Mouse (Mus musculus) spleen, postnatal 14 days (tissue): Measurements from ENCODE around the gene Cd53.

Source experiments
- DNase-seq, 2 experiments: peaks; one replicate each; pipeline ENCODE4 v3.0.0; 2021 to 2022; ENCODE audit warnings: low spot score in 2 of 2

Gene Cd53

DNA sequence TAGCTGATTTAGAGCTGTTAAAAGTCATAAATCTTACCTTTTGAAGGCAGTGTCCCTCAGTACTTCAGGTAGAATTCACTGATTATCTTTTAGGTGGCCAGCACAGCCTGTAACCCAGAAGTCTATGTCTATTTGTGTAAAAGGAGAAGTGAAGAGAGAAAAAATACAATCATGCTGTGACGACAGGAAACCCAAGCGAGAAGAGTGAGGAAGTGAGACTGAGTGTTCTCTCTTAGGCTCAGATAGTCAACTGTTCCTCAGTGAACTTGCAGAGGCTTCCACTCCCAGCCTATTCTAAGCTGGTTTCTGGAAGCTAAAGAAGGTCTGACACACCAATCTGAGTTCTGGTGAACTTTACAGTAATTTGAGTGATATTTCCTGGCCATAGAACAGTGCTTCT lies at the start of gene Cd53:
Gene Cd53, minus strand, starts transcription at position 220 of the 400 bp plus-strand sequence.
- DNase-seq = peak in 1 of 2 experiments; percentile 16

- no peak for DNase-seq
Observed at GRCm38 (mm10) chr3:106832107-106832506, 42.2 kb upstream of the Cd53 start.

DNA sequence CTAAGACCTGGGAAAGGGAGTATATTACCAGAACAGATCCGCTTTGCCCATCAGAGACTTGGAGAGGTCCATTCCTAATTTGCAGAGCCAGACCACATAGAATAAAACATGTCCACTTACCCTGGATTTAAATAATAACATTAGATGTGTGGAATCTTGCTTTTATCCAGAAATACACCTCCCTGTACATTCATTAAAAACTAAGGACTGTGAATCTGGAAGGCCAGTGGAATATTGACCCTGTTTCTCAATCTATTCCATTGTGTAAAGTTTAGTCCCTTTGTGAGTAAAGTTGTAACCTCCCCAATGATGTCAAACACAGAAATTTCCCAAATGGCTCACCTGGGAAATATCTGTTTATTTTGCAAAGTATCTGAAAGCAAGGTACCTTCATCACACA lies 36.2 kb upstream of the Cd53 start, which contains the start of gene Olfr266:
Gene Olfr266, minus strand, starts transcription at position 101 of the 400 bp plus-strand sequence.
- DNase-seq = no peak

GRCm38 (mm10) chr3:106817676-106818075 lies 27.7 kb upstream of the Cd53 start:
- no peak for DNase-seq

GRCm38 (mm10) chr3:106808972-106809695 lies 19.2 kb upstream of the Cd53 start:
- DNase-seq = no peak

DNA sequence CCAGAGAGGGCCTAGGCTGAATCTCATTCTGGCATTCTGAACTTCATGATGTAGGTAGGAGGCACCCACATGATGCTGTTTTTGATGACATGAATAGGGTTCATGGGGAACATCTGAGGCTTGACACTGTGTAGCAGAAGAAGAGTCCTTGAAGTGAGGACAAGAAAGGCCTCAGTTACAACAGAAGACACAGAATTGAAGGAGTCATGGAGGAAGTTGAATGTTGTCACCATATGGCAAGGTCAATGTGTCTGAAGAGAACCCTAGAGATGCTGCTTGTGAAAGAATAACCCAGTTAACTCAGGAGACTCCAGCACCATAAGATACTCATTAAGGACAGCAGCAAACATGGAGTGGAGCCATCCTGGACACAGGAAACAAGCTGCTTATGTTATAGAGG lies 8.1 kb upstream of the Cd53 start:
- no peak for DNase-seq

DNA sequence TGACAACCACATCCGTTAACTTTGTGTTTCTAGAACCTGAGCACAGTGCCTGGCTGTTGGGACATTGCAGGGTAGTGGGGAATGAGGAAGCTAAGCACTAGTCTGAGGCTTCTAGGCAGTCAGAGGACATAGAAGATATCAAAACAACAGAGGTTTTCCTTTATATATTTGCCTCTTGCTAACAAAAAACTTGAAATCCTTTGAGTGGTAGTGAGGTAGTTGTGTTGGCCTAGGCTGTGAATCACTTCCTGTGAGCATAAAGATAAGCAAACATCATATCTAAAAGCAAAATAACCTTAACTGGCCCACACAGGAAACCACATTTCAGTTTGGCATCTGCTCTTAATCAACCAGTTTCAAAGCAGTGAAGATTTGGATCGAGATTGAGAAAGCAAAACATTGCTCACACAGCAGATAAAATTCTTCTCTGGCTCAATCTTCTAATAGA lies 1.5 kb downstream of the Cd53 start:
- no peak for DNase-seq

DNA sequence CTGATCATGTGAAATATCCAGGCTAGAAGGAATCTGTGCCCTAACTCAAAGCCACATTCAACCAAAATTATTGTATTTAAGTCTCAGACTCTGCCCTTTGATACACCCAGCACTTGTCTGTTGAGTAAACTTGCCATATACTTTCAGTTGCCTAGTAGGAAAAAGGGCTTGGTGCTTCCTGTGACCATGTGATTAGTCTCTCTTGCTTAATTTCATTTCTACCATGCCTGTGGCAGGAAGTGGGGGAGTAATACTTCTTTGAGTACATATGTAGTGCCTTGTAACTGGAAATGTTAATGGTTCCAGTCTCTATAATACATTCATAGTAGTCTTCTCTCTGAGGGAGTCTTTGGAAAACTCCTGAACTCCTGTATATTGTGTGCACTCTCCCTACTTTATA lies 2.0 kb downstream of the Cd53 start:
- no peak for DNase-seq

GRCm38 (mm10) chr3:106785130-106785529 lies 4.8 kb downstream of the Cd53 start:
- no peak for DNase-seq

GRCm38 (mm10) chr3:106771834-106772233 lies 18.1 kb downstream of the Cd53 start:
- DNase-seq = no peak

GRCm38 (mm10) chr3:106755898-106756297 lies 34.1 kb downstream of the Cd53 start:
- DNase-seq = no peak

DNA sequence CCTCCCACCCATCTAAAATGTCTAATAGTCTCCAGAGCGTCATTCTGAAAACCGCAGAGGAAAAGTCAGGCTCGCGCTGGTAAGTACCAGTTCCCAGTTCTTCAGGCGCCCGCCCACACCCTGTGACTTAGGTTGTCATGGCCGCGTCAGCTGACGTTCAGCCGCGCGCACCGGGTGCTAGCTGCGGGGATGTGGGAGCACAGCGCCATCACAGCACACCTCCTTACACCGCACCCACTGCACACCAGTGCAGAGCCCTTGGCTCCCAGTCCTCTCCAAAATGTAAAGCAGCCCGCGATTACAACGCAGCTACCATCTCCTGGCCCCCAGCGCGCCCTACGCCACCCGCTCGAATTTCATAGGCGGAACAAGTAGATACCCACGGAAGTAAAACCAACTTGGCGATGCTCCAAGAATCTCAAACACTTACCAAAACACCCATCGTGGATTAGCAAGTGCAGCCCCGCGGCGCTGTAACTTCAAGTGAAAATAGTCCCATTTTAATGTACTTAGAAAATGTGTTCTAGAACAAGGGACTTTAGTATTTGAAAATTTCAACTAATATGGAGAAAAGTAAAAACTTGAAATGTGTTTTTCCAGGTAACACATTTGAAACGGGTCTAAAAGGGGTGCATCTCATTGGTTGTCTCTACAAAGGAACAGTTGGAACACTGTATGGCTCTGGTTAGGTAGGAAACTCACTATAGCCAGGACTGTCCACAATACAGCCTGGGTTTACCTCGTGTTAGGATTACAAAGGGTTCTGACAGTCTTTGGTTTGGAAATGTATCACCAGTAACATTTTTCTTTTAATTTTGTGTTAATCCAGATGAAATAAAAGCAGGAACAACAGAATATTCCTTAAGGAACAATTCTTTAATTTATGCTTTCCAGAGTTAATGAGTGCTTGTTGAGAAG lies 67.7 kb downstream of the Cd53 start:
- DNase-seq = peak; percentile 61 to 73

- DNase-seq = peak; percentile 78 to 88
Observed at GRCm38 (mm10) chr3:106721397-106722027, 68.4 kb downstream of the Cd53 start.
